Mouse (Mus musculus) erythroblast, embryonic 14.5 days (primary cell): ENCODE results near the gene Bad. TPM values are rescaled to one million over a fixed set of nuclear protein-coding genes. Genes with fewer than 3 reads are reported as not detected.

Experiments used
- H3K27me3 ChIP-seq: 2 replicates; pipeline ENCODE4 v1.6.1; 2012; ENCODE audit warnings: inconsistent platforms; ENCODE audit not compliant: control insufficient read depth
- H3K36me3 ChIP-seq: 2 replicates; pipeline ENCODE4 v1.6.1; 2012; ENCODE audit warnings: mild to moderate bottlenecking, inconsistent platforms; ENCODE audit not compliant: control insufficient read depth
- H3K4me1 ChIP-seq: 2 replicates; pipeline ENCODE4 v1.6.1; 2012; ENCODE audit warnings: inconsistent platforms; ENCODE audit not compliant: control insufficient read depth
- H3K4me3 ChIP-seq: replicated peaks from 2 replicates; pipeline ENCODE3; 2012; ENCODE audit warnings: moderate library complexity, mild to moderate bottlenecking, inconsistent platforms
- H3K9me3 ChIP-seq: 2 replicates; pipeline ENCODE4 v1.6.1; 2012; ENCODE audit warnings: low read length, inconsistent platforms, mixed read lengths; ENCODE audit not compliant: control insufficient read depth
- GATA1 ChIP-seq: IDR thresholded peaks from 2 replicates; pipeline ENCODE4 v1.6.1; 2012; ENCODE audit warnings: low read length, inconsistent platforms, mixed read lengths
- TAL1 ChIP-seq: IDR thresholded peaks from 3 replicates; pipeline ENCODE4 v1.6.1; 2012; ENCODE audit warnings: low read length, inconsistent platforms, mixed read lengths
- polyA plus RNA-seq: library from polyadenylated mRNA; stranded (reverse); fragments of >175 nt; gene quantifications from 2 replicates; pipeline ENCODE4 v1.2.3, GENCODE M21; 2012

The Bad gene
- polyA plus RNA-seq, 1 experiment = 6.1 TPM

GRCm38 (mm10) chr19:6970460-6971085, 28.9 kb downstream of the Bad start:
- Histone ChIP-seq H3K9me3 (no peaks in the 10 kb centered on the region), H3K27me3 (peaks cover 20% of the 10 kb centered on the region), H3K36me3 (no peaks in the 10 kb centered on the region; the same call in 1 of the 2 replicates), H3K4me3 (peak overlapping the region; percentile 70), H3K4me1 (peaks cover 84% of the 10 kb centered on the region)
- TF ChIP-seq TAL1 (no peak), GATA1 (no peak)

DNA sequence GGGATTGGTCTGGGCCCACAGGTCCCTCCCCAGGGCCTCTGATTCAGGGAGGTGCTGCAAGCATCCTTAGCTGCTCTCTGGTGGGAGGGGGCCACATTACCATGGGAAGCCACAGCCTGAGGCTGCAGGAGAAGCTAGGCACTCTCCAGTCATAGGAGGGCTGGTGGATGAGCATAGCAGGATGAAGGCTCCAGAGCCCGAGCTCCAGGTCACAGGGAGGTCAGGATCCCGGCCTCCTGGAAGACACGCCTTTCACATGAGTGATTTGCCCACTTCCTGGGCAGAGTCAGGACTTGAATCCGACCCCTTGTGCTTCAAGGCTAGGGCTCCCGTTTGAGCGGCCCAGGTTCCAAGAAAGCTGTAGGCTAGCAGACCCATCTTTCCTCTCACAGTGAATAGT, 30.0 kb downstream of the Bad start:
- peaks cover 91% of the 10 kb centered on the region for H3K4me1 ChIP-seq
- H3K36me3 ChIP-seq = peaks cover 5% of the 10 kb centered on the region
- H3K9me3 ChIP-seq = no peaks in the 10 kb centered on the region
- no peak overlapping the region for H3K4me3 ChIP-seq
- H3K27me3 ChIP-seq = peaks cover 20% of the 10 kb centered on the region
- no peak for TF ChIP-seq GATA1
- no peak for TF ChIP-seq TAL1

DNA sequence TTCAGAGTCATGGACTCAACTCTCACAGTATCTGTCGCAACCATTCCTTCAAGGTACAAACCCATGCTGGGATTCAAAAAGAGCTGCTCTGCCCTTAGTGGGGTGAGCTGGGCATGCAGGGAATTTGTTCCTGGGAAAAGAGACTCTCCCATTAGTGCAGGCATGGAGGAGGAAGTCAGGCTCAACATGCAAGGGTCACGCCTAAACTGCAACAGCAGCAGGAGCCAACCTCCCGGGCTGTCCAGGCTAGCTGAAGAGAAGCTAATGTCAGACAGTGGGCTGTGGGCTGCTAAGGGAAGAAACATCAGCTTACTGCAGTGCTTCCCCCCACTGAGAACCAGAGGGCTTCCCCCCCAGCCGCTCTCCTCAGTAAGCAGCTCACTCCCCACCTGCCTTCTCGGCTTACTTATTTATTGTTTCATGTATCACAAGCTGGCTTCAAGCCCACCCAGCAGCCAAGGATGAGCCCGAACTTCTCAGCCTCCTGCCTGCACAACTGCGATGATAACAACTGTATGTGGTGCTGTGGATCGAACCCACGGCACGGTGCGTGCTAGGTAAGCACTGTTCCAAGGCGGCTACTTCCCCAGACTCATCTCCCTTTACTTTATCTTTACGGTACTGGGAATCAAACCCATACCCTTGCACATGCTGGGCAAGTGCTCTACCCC, 30.7 kb downstream of the Bad start:
- Histone ChIP-seq H3K4me3 (no peak overlapping the region), H3K9me3 (no peaks in the 10 kb centered on the region), H3K27me3 (peaks cover 20% of the 10 kb centered on the region), H3K36me3 (peaks cover 11% of the 10 kb centered on the region), H3K4me1 (peaks cover 90% of the 10 kb centered on the region)
- TF ChIP-seq TAL1 (no peak), GATA1 (no peak)

- peaks cover 24% of the 10 kb centered on the region for H3K36me3 ChIP-seq
- H3K27me3 ChIP-seq = peaks cover 8% of the 10 kb centered on the region
- H3K9me3 ChIP-seq = no peaks in the 10 kb centered on the region
- H3K4me3 ChIP-seq = peak overlapping the region; percentile 82
- TF ChIP-seq TAL1 (no peak), GATA1 (no peak)
- H3K4me1 ChIP-seq = peaks cover 90% of the 10 kb centered on the region
Measured at GRCm38 (mm10) chr19:6973581-6974190, 32.0 kb downstream of the Bad start.

- Histone ChIP-seq H3K4me3 (peak within 1 kb of the TSS; percentile 82), H3K4me1 (peaks cover 90% of the 10 kb centered on the region), H3K36me3 (peaks cover 26% of the 10 kb centered on the region), H3K9me3 (no peaks in the 10 kb centered on the region), H3K27me3 (no peaks in the 10 kb centered on the region; the same call in none of the 2 replicates)
- no peak for TF ChIP-seq GATA1
- no peak for TF ChIP-seq TAL1
Measured at GRCm38 (mm10) chr19:6974211-6975205, 32.8 kb downstream of the Bad start, which contains the start of gene Ppp1r14b. Gene Ppp1r14b, plus strand, starts transcription at chr19:6974968.

- H3K4me1 ChIP-seq = peaks cover 82% of the 10 kb centered on the region
Measured at GRCm38 (mm10) chr19:6975537-6976521, 34.2 kb downstream of the Bad start, which contains the start of gene Plcb3. Gene Plcb3, minus strand, starts transcription at chr19:6976470.

DNA sequence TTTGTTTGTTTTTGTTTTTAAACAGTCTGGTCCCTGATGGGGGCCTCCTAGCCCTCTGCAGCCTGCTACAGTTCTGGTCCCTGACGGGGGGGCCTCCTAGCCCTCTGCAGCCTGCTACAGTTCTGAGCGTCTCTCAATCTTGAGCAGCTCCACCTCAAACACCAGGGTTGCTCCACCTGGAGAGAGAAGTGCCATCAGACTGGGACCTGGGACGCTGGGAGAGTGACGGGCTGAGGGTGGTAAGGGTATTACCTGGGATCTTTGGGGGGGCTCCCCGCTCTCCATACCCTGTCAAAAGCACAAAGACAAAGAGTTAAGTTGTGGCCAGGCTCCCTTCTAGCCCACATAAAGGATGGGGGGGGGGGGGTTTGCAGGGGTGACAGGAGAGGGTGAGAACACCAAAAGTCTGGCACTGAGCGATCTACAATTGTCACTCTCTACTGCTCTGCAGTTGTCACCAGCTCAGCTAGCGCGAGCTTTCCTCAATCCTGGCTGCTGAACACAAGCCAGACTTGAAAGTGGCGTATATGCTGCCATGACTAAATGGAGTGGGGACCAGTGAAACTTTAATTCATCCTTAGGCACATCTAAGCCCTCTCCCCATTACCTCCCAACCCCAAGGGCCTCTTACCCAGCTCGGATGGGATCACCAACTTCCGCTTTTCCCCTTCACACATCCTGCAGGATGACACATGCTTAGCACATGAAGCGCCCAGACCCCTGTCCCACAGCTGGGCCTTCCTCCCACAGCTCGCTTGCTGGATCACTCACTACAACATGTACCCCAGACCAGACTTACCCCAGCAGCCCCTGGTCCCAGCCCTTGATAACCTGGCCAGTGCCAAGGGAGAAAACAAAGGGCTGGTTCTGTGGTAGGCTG, 36.3 kb downstream of the Bad start:
- Histone ChIP-seq H3K4me1 (peaks cover 77% of the 10 kb centered on the region), H3K27me3 (no peaks in the 10 kb centered on the region), H3K4me3 (peak overlapping the region; percentile 89), H3K9me3 (no peaks in the 10 kb centered on the region), H3K36me3 (peaks cover 33% of the 10 kb centered on the region)
- no peak for TF ChIP-seq TAL1
- TF ChIP-seq GATA1 = no peak

More at GRCm38 (mm10) chr19:6975537-6976521, 34.2 kb downstream of the Bad start, which contains the start of gene Plcb3:
- Histone ChIP-seq H3K27me3 (no peaks in the 10 kb centered on the region), H3K4me3 (peak within 1 kb of the TSS; percentile 82), H3K9me3 (no peaks in the 10 kb centered on the region), H3K36me3 (peaks cover 26% of the 10 kb centered on the region)
- no peak for TF ChIP-seq GATA1
- no peak for TF ChIP-seq TAL1
